Mouse (Mus musculus) CH12.LX (cell line): ENCODE results near the gene Hoxd13.

Experiments
- CHD1 ChIP-seq: IDR thresholded peaks from 2 replicates; pipeline ENCODE4 v1.6.1; 2012; ENCODE audit warnings: low read depth, low read length, improper control_type of control experiment, inconsistent platforms
- CHD2 ChIP-seq: IDR thresholded peaks from 2 replicates; pipeline ENCODE4 v1.6.1; 2011; ENCODE audit warnings: low read length, improper control_type of control experiment
- CTCF ChIP-seq, 2 experiments: IDR thresholded peaks in 1 of 2; conservative IDR thresholded peaks in 1 of 2; 2 replicates each; pipeline ENCODE4 v1.5.1; 2011 to 2012; ENCODE audit warnings: low read depth in 2 of 2, low read length in 2 of 2, improper control_type of control experiment in 1 of 2, inconsistent platforms in 1 of 2, mild to moderate bottlenecking in 1 of 2, moderate library complexity in 1 of 2
- E2F4 ChIP-seq: IDR thresholded peaks from 2 replicates; pipeline ENCODE4 v1.6.1; 2011; ENCODE audit warnings: low read depth, low read length, improper control_type of control experiment; ENCODE audit not compliant: insufficient replicate concordance
- MAX ChIP-seq: IDR thresholded peaks from 2 replicates; pipeline ENCODE4 v1.6.1; 2011; ENCODE audit warnings: low read length, improper control_type of control experiment
- MXI1 ChIP-seq: IDR thresholded peaks from 2 replicates; pipeline ENCODE4 v1.6.1; 2011; ENCODE audit warnings: mild to moderate bottlenecking, low read depth, low read length, improper control_type of control experiment
- NRF1 ChIP-seq: IDR thresholded peaks from 2 replicates; pipeline ENCODE4 v1.6.1; 2014; ENCODE audit warnings: low read depth, mild to moderate bottlenecking, inconsistent platforms, low read length, improper control_type of control experiment, moderate library complexity
- POLR2A ChIP-seq: IDR thresholded peaks from 2 replicates; pipeline ENCODE4 v1.6.1; 2011; ENCODE audit warnings: low read depth, mild to moderate bottlenecking, improper control_type of control experiment, low read length
- USF1 ChIP-seq: IDR thresholded peaks from 2 replicates; pipeline ENCODE4 v1.6.1; 2014; ENCODE audit warnings: low read depth, mild to moderate bottlenecking, inconsistent platforms, low read length, improper control_type of control experiment

GRCm38 (mm10) chr2:74642431-74642830 lies 25.7 kb upstream of the Hoxd13 start:
- TF ChIP-seq CHD2 = no peak
- TF ChIP-seq POLR2A = no peak
- TF ChIP-seq MXI1 = no peak
- no peak for TF ChIP-seq NRF1
- TF ChIP-seq CTCF (conservative IDR thresholded peaks at IDR 0.05 in 1 of 2, IDR thresholded peaks at IDR 0.05 in 1 of 2; ENCODE audit: low read depth in 2 of 2, low read length in 2 of 2) = no peak
- TF ChIP-seq CHD1 = no peak
- no peak for TF ChIP-seq MAX
- TF ChIP-seq USF1 = no peak
- no peak for TF ChIP-seq E2F4
